Mouse (Mus musculus): ENCODE measurements around the gene Tbc1d22b.

DNA sequence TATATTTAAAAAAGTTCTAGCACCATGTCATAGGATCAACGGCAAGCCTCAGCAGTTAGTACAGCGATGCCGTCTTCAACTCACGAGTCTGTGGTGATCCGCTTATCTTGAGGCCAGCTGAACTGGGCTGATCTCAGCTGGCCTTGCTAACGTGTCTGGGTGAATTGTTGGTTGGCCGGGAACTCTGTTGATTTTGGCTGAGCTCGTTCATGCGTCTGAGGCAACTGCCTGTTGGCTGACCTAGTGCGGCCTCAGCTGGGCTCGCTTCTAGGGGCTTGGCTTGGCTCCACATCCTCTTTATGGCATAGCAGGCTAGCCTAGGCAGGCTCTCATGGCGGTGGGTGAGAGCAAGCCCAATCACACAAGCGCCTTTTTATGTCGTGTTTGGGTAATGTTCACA is 8.2 kb upstream of the Tbc1d22b start:
- TF ChIP-seq CTCF (IDR thresholded peaks at IDR 0.05; ENCODE audit: insufficient read depth, low read depth, low read length) = no peak
- TF ChIP-seq POLR2A (IDR thresholded peaks at IDR 0.05; ENCODE audit: insufficient read depth, low read depth, low read length) = no peak

All from olfactory bulb, adult 2 months (tissue).